Mouse (Mus musculus) thymus, postnatal 25 days (tissue): ENCODE results near the gene Has3.
"Not testable (repeated sequence)": the region's sequence is repeated elsewhere in the genome, so short reads cannot be mapped to it uniquely, and the experiment has no call there.

ENCODE experiments used
- DNase-seq: peaks from one replicate; pipeline ENCODE4 v3.0.0; 2022

Gene Has3

DNA sequence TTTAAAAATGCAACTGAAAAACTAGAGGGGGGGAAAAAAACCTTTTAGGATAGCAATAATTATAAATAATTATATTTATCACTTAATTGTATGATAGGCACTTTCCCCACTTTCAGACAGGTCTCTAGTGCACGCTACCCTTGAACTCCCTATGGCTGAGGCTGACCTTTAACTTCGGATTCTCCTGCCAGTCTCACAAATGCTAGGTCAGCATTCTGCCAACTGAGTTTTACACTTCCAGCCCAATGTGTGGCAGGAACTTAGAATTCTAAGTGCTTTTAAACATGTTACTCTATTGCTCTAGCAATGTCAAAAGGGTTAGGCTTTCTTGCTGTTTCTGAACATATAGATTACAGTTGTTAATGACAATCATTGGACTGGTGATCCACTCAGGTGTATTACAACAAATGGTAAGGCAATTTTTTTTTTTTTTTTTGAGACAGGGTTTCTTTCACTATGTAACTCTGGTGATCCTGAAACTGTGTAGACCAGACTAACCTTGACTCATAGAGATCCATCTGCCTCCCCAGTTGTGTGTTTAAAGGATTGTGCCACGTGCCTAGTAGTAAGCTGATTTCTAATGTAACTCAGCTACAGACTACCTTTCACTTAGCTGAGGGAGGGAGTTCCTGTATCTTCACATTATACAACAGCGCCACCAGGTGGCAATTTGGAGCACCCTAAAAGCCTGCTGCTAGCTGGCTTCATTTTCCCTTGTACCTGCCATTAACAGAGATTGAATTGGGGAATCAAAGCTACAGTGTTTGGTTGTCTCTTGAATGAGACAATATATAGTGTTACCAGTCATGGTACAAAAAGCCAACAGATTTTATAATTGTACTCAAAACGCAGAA, 17.5 kb downstream of the Has3 start:
- DNase-seq: peak; percentile 78

DNA sequence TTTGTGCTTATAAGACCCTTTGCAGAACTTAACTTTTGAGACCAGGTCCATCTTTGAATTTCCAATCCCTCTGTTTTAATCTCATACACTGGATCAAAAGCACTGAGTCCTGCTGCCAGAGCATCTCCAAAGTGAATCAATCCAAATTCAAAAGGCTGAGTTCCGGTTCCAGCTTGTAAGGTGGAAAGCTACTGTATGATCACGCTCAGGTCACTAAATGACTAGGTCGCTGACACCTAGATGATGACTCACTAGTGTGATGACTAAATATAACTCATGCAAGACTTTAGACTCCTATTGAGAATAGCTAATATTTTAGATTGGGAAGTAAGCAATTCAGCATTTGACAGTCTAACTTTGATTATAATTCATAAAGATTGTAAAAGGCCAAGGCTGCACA, 18.8 kb downstream of the Has3 start:
- DNase-seq: no peak

DNA sequence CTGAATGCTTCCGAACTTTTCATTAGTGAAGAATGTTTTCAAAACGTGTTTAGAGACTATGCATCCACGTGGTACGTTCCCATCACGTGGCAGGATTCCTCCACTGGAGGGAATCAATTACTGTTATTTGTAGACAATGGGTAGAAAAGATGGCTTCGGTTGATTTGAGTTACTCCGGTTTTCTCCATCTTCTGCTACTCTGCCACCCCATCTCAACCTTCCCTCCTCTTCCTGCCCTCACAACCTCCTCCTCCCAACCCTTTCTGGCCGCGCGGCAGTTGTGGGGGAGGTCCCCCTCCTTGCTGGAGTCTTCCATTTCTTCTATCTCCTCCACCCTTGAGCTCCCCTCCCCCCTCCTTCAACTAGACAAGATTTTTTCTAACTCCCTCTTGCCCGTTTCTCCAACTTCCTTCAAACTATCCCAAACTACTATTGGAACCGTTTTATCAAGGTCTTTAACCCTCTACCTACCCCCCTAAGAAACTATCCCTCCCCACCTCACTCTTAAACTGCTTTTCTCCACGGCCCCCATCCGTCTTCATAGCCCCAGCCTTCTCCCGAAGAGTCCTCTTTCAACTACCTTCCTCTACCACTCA, 22.3 kb downstream of the Has3 start:
- DNase-seq: peak; percentile 58

DNA sequence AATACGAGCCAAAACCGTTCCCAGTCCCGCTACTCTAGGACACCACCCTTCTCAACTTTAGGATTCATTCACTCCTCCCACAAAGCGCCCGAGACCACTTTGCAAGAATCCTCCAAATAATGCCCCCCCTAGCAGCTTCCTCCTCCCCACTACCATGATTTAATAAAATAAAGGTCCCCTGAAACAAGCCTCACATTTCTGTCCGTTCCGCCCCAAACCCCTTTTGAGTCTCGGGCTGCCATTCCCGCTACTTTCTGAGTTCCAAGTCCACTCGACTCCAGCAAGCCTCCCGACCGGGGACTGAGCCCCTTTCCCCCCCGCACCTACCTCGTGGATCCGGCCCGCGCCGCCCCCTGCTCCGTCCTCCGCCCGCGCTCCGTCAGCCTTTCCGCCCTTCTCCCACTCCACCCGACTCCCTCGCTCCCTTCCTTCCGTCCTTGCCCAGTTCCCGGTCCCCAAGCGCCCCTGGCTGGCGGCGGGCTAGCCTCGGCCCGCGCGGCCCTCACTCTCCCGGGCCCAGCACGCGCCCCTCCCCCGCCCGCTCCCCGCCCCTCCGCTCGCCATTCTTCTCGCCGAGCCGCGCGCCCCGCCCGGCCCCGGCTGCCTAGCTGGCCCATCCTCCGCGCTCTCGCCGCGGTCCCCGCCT, 22.9 kb downstream of the Has3 start:
- no peak for DNase-seq

DNA sequence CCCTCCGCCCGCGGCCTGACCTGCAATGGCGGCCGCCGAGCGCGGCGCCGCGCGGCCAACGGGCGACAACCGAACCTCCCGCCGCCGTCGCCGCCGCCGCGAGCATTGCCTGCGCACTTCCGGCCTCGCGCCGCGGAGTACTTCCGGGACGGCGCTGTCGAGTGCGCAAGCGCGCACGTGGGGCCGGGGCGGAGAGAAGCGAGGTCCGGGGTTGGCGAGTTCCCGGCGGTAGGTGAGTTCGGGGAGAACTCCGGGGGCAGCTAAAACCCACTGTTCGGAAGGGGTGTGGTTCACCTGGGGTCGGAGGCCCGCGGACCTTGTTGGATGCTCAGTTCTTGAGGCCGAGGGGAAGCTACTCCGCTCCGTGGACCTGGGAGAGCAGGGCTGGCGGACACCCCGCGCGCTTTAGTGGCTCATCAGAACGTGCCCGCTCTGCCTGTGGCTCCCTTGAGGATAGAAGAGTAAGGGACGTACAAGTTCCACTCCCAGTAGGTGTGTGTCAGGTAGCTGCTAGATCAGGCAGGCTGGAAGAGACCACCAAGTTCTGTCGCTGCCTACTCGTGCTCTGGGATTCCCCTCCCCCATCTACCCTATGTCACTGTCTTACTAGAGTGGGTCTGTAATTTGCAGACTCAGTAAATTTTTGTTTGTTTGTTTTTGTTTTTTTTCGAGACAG, 23.6 kb downstream of the Has3 start, which contains the start of gene Utp4:
TSS of gene Utp4 (plus strand) at position 156 of the 676 bp plus-strand sequence.
- DNase-seq: peak; percentile 89

DNA sequence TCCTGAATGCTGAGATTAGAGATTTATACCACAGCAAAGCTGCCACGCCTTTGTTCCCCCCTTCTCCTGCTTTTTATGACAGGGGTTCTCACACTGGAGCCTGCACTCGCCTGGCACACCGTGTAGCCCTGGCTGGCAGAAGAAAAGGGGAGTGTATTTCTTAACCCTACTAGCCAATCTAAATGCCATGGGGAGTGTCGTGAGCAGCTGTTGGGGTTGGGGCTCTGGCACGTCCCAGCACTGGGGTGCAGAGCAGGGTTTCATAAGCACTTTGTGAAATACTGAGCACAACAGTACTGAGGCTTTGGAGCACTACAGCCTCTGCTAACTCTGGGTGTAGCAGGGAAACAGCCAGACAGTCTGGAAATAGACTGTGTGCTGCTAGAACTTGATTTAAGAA, 29.4 kb downstream of the Has3 start:
- no peak for DNase-seq

DNA sequence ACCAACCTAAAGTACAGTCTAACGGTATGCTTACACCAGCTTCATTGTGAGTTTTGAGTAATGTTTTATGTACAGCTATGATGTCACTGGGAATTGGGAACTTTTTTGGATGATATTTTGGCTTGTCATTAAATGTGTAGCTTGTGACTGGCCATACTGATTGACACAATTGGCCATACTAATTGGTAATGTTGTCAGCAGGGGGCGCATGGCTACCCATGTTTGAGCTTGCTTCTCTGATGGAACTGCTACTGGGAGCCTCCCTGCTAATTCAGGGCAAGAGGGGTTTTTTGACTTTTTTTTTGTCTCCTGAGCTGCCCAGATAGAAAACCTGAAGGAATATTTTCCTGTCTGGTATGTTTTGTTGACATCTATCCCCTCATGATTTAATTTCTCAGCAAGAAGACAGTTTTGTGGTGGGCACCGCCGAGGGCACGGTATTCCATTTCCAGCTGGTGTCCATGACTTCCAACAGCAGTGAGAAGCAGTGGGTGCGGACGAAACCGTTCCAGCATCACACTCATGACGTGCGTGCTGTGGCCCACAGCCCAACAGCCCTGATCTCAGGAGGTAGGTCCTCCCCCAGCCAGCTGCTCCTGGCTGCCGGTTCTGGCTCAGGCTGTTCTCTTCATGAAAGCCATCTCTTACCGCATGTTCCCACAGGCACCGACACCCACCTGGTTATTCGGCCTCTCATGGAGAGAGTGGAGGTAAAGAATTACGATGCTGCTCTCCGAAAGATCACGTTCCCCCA, 35.9 kb downstream of the Has3 start:
- peak; percentile 40 for DNase-seq

DNA sequence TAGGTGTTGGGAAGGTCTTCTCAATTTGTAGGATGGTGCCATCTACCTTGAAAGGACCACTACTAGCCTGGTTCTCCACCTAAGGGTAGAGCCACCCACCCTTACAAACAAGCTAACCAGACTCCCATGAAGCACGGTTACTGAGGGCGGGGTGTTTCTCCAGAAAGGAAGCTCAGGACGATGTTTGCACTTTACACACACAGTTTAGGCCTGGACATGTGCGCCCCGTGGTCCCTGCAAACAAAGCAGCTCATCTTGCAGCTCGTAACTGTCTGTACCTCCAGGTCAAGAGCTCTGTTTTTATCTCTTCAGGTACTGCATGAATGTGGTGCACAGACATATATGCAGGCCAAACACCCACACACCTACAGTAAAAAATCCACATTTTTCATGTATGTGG, 36.6 kb downstream of the Has3 start:
- DNase-seq: no peak

DNA sequence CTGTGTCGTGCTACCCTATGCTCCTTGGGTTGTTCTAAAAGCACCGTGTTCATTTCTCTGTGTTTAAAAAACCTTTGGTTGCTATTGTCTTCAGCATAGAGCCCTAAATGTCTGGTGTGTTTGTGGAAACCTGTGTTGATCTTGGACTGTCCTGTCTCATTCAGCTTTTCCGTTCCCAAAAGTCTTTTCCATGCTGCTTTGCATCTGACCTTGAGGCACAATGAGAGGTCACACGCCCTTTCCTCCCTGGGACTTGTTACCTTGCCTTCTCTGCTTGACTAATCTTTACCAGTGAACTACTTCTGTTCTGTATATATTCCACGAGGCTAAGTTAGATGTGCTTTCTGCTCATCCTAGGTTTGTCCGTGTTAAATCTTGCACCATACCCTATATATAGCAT, 37.4 kb downstream of the Has3 start:
- no peak for DNase-seq

DNA sequence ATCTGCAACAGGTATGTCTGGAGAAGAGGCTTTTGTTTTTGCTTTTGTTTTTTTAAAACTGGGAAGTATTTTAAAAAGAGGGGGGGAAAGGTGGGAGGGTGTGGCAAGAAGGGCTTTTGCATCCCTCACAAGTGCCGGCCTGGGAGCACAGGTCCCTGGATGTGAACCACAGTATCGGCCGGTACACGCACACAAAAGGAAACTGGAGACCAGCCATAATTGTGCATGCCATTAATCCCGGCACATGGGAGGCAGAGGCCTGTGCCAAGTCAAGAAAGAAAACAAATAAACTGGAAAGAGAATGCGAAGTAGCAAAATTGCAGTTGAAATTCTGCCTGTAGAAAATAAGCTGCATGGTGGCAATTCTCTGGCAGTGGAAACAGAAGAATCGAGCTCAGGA, 38.2 kb downstream of the Has3 start:
- DNase-seq: no peak

DNA sequence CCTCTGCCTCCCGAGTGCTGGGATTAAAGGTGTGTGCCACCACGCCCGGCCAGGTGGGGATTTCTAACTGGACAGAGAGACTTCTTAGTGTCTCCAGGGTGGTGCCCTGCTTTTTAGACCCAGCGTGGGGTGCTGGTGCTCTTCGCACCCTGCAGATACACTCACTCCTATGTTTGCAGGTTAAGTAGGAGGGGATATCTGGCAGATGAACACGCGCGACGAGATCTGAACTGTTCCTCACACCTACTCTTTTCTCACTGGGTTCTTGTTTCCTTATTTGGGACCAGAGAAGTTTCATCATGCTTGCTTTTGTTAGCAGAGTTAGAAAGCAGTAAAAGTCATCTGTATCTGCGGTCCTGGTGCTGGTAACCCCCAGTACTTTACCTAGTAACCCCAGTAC, 43.6 kb downstream of the Has3 start:
- no peak for DNase-seq

DNA sequence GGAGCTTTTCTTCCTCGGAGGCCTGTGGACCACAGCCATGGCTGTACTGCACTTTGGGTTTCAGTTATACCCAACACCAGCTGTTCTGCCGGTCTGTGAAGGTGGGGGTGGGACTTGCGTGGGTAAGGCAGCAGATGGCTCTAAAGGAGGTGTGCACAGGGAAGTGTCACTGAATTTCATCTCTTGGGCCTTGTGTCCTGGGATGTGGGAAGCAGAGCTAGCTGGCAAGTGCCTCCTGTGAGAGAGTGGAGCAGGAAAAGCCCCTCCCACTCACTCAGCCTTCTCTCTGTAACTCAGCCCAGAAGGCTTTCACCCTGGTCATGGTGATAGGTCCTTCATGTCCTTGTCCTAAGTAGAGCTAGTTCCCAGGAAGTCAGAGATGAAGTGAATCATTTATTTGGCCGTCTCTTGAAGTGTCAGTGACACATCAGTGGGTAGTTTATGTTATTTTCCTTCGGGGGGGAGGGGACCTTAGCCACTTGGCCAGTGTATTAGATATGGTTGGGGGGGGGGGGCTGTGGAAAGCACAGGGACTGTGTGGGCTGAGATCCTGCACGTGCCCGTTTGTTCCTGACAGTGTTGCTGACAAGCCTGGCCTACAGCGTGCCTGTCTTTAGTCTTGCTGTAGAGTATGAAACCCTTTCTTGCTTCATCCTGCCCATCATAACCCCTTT, 49.8 kb downstream of the Has3 start:
- no peak for DNase-seq

DNA sequence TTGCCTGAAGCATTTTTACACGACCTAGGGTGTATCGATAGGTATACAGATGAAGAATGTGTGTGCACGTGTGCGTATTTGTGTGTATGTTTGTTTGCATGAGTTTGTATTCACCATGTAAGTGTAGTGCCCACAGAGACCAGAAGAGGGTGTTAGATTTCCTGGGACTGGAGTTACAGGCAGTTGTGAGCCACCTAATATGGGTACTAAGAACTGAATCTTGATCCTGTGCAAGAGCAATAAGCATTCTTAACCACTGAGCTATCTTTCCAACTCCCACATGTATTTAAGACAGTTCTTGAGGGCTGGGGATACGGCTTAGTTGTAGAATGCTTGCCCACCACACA, 50.3 kb downstream of the Has3 start:
- no peak for DNase-seq

DNA sequence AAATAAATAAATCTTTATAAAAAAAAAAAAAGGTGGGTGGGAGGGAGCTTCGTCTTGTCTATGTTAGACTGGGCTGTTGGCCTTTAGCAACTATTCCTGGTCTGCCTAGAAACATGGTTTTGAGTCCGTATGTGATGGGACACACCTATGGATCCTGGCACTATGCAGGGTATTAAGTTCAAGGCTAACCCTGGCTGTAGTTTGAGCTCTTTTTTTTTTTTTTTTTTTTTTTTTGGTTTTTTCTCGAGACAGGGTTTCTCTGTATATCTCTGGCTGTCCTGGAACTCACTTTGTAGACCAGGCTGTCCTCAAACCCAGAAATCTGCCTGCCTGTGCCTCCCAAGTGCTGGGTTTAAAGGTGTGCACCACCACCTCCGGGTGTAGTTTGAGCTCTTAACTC, 54.0 kb downstream of the Has3 start:
- DNase-seq: no peak

DNA sequence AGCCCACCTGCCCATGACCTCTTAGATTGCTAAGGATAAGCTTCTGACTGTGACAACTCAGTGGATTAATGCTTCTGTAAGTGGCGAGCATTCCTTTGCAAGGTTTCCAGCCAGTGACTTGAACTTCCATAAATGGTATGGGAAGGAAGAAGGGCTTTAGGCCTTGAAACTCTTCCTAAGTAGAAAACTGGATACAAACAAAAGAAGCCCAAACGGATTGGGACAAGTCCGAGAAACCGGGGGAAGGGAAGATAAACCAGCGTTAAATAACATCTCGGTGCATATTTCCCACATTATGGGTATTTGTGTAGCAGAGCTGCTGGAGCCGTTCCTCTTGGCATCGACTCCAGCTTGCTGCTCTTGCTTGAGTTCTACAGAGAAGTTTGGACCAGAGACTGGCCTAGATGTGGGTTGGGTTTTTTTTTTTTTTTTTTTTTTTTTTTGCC, 54.9 kb downstream of the Has3 start:
- no peak for DNase-seq

DNA sequence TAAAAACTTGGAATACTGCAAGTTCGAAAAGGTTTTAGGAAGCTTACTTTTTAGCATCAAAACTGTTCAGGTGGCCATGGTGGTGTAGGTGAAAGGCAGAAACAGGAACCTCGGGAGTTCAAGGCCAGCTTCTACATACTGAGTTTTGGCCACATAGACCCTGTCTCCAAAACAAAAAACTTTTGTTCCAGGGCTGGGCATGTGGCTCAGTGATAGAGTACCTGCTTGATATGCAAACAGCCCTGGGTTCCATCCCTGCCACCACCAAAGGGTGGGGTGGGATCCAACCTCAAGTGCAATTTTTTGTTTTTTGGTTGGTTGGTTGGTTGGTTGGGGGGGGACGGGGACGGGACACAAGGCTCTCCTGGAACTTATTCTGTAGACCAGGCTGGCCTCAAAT, 55.4 kb downstream of the Has3 start:
- DNase-seq: no peak

DNA sequence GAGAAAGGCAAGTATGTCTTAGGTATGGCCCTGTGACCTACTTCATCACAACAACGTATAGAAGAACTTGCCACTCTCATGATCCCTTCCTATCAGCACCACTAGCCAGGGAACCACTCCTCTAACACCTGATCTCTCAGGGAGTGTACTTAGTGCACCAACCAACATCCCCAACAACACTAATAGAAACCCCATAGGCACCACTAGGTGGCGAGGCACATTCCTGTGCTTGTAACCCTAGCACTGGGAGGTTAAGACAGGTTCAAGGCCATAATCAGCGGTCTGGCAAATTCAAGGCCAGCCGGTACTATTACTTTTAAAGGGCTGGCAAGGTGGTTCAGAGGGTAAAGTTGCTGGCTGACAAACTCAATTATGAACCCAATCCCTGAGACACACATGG, 57.2 kb downstream of the Has3 start:
- DNase-seq: peak; percentile 31

DNA sequence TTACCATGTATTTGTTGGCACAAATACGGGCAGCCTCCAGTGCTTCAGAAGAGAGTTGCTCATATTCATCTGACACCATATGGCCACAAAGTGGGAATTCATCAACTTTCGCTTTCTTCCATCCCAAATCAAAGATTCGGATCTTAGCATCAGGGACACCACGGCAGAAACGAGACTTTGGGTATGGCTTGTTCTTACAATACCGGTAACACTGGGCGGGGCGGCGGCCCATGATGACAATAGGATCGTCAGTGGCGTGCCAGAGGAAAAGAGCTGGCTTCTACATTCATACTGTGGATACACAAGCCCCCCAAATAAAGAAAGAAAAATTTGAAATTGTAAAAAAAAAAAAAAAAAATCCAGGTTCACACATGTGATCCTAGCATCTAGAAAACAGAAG, 58.1 kb downstream of the Has3 start:
- not testable (repeated sequence) for DNase-seq

DNA sequence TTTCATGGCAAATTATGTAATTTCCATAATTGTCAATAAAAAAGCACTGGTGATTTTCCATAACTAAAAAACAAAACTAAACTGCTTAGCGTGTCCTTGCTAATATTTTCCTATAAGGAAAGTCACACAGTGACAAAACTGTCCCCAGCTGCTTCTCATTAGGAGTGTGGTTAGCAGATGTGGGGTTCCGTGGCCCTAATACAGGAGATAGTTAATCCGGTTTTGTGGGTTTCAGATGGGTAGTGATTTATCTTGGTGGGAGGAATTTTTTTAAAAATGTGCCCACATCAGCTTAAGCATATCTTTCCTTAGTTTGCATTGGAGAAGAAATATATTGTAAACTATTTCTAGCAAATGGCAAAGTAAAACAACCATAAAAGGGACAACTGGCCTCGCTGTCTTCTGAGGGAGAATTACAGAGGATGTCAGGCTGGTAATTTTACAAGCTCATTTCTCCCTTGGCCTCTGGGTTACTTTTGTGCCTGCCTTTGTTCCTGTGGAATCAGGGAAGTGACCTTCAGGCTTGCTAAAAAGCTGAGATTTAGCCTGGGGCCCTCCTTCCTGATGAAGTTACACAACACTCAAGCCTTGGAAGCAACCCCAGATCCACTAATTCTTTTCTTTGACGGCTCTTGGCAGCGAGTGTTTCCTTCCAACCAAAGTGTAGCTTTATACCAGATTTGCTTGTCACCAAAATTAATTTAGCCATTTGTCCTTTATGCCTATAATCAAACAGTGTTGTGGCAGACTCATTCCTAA, 59.3 kb downstream of the Has3 start:
- DNase-seq: no peak

DNA sequence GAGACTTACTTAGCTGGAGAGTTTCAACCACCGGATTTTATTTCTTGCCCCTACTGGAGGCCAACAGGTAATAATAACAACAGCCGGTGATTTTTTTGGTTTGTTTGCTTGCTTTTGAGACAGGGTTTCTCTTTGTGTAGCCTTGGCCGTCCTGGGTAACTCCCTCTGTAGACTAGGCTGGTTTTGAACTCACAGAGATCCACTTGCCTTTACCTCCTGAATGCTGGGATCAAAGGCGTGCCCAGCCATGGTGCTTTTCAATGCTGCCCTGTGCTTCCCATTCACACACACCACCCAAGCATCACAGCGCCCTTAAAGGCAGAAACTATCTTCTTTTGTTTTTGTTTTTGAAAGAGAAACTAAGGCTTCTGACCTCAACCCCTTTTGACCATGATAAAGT, 59.9 kb downstream of the Has3 start:
- DNase-seq: no peak

DNA sequence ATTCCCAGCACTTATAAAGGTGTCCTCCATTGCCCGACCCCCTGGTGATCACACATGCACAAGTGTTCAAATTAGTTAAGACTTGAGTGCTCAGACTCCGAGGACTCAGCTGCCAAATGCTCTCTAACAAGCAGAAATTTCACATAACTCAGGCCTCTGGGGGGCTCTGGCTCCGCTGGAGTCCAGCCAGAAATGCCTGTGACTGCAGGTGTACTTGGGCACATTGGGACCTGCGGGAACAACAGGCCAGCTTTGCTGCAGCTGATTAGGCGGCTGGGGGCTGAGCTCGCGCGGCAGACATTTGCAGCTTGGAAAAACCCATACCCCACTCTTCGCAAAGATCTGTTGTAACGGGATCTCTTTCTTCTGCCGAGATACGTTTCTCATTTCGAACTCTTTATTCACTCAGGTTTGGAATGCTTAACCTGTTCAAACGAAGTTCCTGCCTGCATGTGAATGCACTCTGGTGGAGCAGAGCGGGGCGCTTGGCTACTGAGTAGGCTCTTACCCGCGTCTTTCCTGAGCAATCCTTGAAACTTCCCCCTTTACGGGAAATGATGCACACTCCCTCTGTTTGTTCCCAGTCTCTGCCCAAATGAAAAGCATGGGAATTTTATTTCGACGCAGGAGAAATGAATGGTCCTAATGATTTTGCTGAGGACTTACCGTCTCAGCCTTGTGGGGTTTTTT, 62.5 kb downstream of the Has3 start:
- DNase-seq: no peak
